Mouse (Mus musculus): ENCODE data around the gene Btbd16.

- TF ChIP-seq POLR2A (IDR thresholded peaks at IDR 0.05; ENCODE audit: borderline replicate concordance, extremely low read depth, insufficient read depth, insufficient read length, poor library complexity, severe bottlenecking): no peak
- no peak for TF ChIP-seq CTCF (IDR thresholded peaks at IDR 0.05; ENCODE audit: borderline replicate concordance, extremely low read depth, insufficient read depth, insufficient read length)
Measured at GRCm38 (mm10) chr7:130826343-130826742, 52.5 kb downstream of the Btbd16 start.

Measured in brain, embryonic 14.5 days (tissue).